Mouse (Mus musculus) liver, postnatal 0 days (tissue): ENCODE measurements around the gene Pitpnm2.

Source experiments
- CTCF ChIP-seq: sonication (generic); IDR thresholded peaks from 2 replicates; pipeline ENCODE4 v1.5.1; 2016; ENCODE audit warnings: antibody characterized with exemption, low read depth
- EP300 ChIP-seq: IDR thresholded peaks from 2 replicates; pipeline ENCODE4 v1.6.1; 2016; ENCODE audit warnings: antibody characterized with exemption, low read depth, mild to moderate bottlenecking

GRCm38 (mm10) chr5:124196082-124196481, 53.5 kb downstream of the Pitpnm2 start:
- no peak for TF ChIP-seq EP300
- TF ChIP-seq CTCF = no peak
